Mouse (Mus musculus) CH12.LX (cell line): ENCODE measurements around the gene Trim69.

Experiments used
- CTCF ChIP-seq, 2 experiments: IDR thresholded peaks in 1 of 2; conservative IDR thresholded peaks in 1 of 2; 2 replicates each; pipeline ENCODE4 v1.5.1; 2011 to 2012; ENCODE audit warnings: low read depth in 2 of 2, low read length in 2 of 2, improper control_type of control experiment in 1 of 2, inconsistent platforms in 1 of 2, mild to moderate bottlenecking in 1 of 2, moderate library complexity in 1 of 2
- MAX ChIP-seq: IDR thresholded peaks from 2 replicates; pipeline ENCODE4 v1.6.1; 2011; ENCODE audit warnings: low read length, improper control_type of control experiment
- POLR2A ChIP-seq: IDR thresholded peaks from 2 replicates; pipeline ENCODE4 v1.6.1; 2011; ENCODE audit warnings: low read depth, mild to moderate bottlenecking, improper control_type of control experiment, low read length
- USF2 ChIP-seq: conservative IDR thresholded peaks from 2 replicates; pipeline ENCODE4 v1.6.1; 2011; ENCODE audit warnings: low read depth, low read length, improper control_type of control experiment
- ZMIZ1 ChIP-seq: IDR thresholded peaks from 2 replicates; pipeline ENCODE4 v1.6.1; 2012; ENCODE audit warnings: low read depth, mild to moderate bottlenecking, inconsistent platforms, low read length, improper control_type of control experiment

DNA sequence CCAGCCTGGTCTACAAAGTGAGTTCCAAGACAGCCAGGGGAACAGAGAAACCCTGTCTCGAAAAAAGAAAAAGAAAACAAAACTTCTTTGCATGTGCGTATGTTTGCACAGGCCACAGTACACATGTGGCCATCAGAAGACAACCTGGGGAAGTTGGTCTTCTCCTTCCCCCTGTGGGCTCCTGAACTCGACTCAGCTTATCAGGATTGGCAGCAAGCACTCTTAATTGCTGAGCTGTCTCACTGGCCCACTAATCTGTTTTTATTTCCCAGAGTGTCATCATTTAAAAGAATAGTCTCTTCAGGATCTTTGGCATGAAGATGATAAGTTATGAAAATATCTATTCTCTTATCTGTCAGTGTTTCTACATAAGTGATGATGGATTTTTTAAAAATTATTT, 31.3 kb downstream of the Trim69 start:
- TF ChIP-seq POLR2A (no peak), USF2 (no peak), MAX (no peak), CTCF (conservative IDR thresholded peaks at IDR 0.05 in 1 of 2, IDR thresholded peaks at IDR 0.05 in 1 of 2; ENCODE audit: low read depth in 2 of 2, low read length in 2 of 2) (no peak), ZMIZ1 (no peak)
